Mouse (Mus musculus): Measurements from ENCODE around the gene Mpi. TPM values are rescaled to one million over a fixed set of nuclear protein-coding genes. Genes with fewer than 3 reads are reported as not detected.

The Mpi gene
- polyA plus RNA-seq, 1 experiment: 22.5 TPM

- DNase-seq (ENCODE audit: low spot score): no peak
These were observed 9.1 kb upstream of the Mpi start for GRCm38 (mm10) chr9:57561711-57562099.

DNA sequence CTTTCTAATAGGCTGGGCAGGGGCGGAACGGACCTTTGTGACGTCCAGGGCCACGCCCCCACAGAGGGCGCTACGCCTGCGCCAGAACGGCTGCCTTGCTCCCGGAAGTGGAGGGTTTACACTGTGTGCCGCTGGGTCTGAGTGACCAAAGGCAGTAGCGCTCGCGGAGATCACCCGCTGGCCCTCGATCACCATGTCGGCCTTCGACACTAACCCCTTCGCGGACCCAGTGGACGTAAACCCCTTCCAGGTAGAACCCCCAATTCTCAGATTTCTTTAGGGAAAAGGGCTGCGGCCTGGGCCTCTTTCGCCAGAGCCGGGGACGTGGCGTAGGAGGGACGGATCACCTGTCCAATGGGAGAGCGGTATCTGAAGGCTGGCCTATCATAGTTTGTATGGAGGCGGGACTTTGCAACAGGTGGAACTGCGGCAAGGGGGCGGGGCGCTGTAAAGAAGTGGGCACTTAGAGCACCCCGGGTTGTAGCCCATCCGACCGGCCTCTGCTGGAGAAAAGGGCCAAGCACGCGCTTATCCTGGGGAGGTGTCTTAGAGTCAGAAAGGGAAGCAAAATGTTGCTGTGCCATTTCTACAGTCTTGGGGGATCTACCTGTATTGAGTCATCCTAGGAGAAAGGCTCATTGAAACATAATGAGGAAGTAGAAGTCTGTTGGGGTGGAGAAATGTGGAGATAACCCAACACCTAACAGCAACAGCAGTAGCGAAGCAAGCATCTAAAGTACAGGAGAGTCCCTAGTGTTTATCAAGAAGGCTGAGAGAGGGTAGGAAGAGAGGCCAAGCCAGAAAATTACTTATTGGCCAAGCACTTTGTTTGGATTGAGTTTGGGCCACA, 8.5 kb upstream of the Mpi start, which contains the start of gene Scamp2:
Gene Scamp2, plus strand, starts transcription at position 83 of the 850 bp plus-strand sequence.
- DNase-seq (ENCODE audit: low spot score): peak; percentile 93

DNA sequence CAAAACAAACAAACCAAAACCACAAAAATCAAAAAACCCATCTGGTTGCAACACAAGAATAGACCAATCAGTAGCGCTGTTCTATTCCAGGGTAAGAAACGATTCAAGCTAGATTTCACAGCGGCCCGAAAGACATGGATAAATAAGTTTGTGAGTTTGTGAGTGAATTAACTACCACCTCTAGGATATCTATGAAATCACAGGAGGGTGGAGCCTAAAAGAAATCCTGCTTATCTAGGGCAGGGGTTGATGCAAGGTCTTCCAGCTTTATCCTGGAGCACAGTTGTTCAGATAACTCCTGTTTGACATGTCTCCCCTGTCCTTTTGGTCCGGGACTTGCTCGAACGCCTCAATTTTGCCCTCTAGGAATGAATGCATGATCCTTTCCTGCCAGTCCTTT, 7.7 kb upstream of the Mpi start:
- DNase-seq (ENCODE audit: low spot score): no peak

DNA sequence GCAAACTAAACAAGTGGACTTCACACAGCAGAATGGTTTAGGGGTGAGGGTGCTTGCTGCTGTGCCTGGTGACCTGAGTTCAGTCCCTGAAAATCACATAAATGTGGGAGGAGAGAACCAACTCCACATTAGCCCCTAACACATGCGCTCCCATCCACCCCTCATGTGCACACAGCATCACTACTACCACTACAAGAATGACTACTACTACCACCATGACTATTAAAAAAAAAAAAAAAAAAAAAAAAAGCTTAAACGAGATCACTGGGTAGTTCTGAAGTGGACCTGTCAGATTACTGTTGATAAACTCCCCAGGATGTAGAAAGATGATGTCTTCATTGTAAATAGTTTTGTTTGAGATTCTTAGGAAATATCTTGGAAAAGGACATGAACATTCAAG, 7.0 kb upstream of the Mpi start:
- no peak for DNase-seq (ENCODE audit: low spot score)

GRCm38 (mm10) chr9:57558625-57559024, 6.1 kb upstream of the Mpi start:
- DNase-seq (ENCODE audit: low spot score): no peak

DNA sequence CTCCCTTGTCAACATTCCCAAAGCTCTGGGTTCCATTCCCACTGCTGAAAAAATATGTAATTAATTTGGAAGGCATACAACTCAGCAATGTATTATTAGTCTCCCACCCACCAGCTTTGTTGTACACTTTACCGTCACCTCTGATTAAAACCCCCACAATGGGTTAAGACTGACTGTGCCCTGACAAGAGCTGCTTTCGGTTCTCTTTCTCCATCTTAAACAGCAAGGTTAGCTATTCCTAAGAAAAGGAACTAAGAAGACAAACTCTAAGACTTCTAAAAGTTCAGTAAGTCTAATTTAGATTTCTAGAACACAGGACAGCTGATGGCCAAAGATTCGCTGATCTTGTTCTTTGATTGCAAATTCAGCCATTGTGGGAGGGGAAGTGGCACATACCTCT, 4.7 kb upstream of the Mpi start:
- DNase-seq (ENCODE audit: low spot score): no peak

DNA sequence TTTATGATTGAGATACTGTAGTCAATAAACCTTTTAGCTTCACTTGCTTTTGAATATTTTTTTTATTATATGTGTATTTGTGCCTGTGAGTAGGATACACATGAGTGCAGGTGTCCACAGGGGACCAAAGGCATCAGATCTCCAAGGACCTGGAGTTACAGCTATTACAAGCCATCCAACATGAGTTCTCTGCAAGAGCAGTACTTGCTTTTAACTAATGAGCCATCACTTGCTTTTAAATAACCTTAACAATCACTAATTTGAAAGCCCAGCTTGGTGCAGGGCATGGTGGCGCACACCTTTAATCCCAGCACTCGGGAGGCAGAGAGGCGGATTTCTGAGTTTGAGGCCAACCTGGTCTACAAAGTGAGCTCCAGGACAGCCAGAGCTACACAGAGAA, 2.2 kb upstream of the Mpi start:
- no peak for DNase-seq (ENCODE audit: low spot score)

DNA sequence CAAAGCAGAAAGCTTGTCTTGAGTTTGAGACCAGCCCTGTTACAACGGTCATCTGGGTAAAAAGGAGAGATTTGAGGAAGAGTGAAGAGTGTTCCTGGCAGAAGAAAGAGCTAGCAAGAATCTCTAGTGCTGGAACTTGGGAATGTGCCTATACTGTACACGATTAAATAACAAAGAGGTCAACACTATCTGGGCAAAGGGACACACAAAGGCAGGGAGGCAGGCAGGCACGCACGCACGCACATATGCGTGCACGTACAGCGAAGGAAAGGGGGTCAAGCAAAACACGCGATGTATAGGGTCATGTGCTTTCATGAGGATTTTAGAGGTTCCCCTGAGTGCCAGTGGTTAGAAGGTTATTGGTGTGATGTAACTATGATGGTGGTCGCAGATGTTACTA, 556 bp upstream of the Mpi start:
- no peak for DNase-seq (ENCODE audit: low spot score)

DNA sequence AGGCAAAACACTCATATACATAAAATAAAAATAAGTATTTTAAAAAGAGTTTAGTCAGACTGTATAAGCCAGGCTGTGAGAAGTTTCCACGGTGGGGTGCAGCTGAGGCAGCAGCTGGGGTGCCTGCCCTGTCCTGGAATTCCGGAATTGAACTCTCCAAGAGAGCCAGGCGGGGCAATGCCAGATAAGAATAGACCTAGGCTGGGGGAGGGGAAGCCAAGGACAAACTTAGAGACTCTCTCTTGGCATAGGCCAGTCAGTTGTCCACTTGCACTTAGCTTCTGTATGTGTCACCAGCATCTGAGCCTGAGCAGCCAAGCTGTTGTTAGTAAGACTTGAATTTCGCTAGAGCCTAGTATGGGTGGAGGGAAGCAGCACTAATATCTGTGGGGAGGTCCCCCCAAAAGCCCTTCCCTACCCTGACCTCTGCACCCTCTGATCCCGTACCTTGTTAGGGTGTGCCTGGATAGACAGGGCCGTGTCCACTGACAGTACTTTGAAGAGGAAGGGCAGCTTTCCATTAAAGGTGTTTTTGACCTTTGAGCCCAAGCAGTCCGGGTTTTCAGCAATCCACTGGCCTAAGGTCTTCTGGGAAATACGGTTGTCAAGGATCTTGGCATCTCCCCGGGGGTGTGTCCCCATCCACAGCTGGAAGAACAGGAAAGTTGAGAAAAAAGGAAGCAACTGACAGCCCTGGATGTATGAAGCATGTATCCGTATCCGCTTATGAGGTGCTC, 2.3 kb downstream of the Mpi start:
- no peak for DNase-seq (ENCODE audit: low spot score)

GRCm38 (mm10) chr9:57549186-57549585, 3.4 kb downstream of the Mpi start:
- no peak for DNase-seq (ENCODE audit: low spot score)

- no peak for DNase-seq (ENCODE audit: low spot score)
These were observed 4.7 kb downstream of the Mpi start for GRCm38 (mm10) chr9:57547869-57548268.

DNA sequence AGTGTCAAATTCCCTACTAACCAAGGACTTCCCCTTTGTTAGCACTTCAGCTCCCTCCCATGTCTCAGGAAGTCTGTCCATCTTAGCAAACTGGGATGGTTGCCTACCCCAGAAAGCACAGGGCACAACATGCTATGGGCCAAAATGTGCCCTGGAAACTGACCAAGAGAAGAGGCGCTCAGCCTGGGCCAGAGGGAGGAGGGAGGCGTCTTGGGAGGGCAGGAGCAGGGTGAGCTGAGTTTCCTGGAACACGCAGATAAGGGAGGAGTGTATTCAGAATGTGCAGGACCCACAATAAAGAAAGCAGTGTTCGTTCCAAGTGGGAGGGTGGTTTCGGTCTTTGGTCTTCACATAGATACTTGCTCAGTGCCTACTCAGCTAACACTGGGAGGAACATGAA, 5.3 kb downstream of the Mpi start:
- DNase-seq (ENCODE audit: low spot score): no peak

GRCm38 (mm10) chr9:57543951-57544350, 8.6 kb downstream of the Mpi start:
- no peak for DNase-seq (ENCODE audit: low spot score)

- DNase-seq (ENCODE audit: low spot score): no peak
These were observed 11.3 kb downstream of the Mpi start for GRCm38 (mm10) chr9:57541312-57541711.

DNA sequence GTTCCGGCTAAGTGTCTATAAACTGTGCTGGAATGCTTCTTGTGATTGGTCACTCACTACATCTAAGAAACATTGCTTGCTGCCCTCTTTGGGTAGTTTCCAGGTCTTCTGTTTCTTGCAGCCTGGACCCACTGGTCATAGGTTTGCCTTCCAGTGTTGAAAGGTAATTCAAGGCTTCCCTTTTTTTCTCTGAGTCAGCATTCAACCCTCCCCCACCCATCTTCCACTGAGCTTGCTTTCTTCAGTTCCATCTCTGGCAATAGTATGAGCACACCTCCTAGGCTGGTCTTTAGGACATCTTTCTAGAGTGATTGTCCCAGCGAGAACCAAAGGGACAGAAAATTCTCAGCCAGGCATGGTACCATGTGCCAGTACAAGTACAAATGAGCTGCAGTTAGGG, 13.0 kb downstream of the Mpi start:
- DNase-seq (ENCODE audit: low spot score): no peak

GRCm38 (mm10) chr9:57537728-57538181, 14.8 kb downstream of the Mpi start:
- no peak for DNase-seq (ENCODE audit: low spot score)

- DNase-seq (ENCODE audit: low spot score): peak; percentile 87
These were observed 15.4 kb downstream of the Mpi start, which contains the start of gene Fam219b for GRCm38 (mm10) chr9:57537044-57537727. TSS of gene Fam219b (plus strand) at chr9:57537528.

DNA sequence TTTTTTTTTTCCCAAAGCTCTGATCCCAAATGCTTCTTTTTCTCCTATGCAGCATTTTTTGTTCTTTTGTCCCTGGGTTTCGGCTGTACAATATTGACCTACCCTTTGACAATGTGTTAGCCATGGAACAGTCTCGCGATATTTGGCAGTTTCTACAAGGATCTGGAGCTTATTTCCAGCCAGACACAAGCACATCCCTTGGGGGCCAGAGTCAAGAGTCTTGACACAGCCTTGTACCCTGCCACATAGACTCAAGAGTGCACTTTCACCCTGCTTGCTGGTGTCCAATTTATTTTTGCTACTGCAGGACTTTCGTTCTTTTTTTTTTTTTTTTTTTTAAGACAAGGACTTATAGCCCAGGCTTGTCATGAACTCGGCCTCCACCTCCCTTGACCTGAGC, 16.2 kb downstream of the Mpi start:
- DNase-seq (ENCODE audit: low spot score): no peak

DNA sequence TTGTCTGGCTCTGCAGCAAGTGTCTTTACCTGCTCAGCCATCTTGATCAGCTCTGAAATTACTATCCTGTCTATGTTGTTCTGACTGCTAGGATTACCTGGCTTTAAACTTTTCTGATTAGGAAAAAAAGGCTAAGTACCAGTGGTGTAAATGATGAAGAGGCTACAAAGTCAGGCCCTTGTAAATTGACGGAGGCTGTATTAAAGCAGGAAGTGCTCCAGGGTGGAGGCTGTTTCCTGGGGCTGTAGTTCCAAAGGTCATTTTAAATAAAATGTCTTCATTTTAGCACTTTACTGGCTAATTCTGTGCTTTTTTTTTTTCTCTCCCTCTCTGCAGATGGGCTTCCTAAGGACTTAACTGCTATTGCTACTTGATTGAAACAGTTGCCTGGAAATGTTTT, 20.6 kb downstream of the Mpi start:
- DNase-seq (ENCODE audit: low spot score): no peak

DNA sequence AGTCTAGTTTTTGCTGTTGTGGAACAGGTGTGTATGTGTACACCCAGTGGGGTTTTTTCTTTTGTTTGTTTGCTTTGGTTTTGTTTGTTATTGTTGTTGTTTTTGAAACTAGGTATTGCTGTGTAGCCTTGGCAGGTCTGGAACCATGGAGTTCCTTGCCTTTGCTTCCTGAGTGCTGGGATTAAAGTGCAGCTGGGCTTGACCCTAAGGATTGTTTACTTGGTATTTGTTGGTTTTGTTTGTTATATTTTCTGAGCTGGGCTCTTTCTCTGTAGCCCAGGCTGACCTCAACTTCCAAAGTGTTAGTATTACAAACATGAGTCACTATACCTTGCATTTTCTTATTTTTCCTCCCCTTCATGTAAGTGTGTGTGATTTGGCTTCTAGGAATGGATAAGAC, 26.1 kb downstream of the Mpi start:
- DNase-seq (ENCODE audit: low spot score): no peak

DNA sequence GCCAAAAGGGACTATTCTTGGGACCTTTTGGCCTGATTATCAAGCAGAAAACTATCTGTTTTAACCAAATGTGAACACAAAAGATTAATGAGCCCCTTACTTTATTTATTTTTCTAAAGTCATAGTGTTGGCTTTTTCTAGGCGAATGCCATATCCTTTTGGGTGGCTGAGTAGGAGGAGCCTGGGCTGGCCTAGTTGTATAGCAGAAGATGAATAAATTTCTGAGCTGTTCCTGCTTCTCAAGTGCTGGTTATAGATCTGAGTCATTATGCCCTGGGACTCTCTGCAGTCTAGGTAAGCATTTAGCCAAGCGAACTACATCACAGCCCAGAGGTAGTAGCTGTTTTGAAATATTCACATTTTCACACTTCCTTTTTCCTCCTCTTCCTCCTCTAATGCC, 27.0 kb downstream of the Mpi start:
- no peak for DNase-seq (ENCODE audit: low spot score)

DNA sequence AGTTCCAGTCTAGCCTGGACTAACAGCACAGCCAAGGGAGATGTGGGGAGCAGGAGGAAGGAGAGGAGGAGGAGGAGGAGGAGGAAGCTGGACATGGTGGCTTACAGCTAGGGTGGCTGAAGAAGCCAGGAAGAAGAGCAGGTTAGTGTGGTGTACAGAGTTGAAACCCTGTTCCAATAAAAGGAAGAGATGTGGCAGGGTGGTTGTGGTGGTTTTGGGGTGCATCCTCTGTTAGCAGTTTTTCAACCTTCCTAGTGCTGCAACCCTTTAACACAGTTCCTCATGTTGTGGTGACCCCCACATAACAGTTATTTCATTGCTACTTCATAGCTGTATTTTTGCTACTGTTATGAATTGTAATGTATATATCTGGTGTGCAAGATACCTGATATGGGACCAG, 28.1 kb downstream of the Mpi start:
- no peak for DNase-seq (ENCODE audit: low spot score)

DNA sequence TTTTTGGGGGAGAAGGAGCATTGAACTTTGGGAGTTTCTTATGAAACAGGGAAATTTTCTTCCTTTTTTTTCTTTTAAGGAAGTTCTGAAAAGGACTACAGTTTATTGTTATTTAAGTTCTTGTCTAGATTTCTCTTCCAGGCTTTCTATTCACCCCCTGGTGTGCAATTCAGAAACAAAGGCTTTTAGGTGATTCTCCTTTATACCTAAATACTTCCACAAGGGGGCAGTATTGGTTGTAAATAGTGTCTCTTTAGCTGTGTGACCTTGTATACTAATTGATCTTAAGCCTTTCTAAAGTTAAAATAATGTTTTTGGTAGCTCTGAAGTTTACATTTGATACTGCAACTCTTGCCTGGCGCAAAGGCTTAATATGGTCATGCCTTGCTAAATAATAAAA, 28.8 kb downstream of the Mpi start:
- DNase-seq (ENCODE audit: low spot score): no peak
